Mouse (Mus musculus) C2C12 (cell line): Measurements from ENCODE around the gene Tldc1. TPM values are rescaled to one million over a fixed set of nuclear protein-coding genes. Genes with fewer than 3 reads are reported as not detected.
A peak's percentile ranks its signal among the peaks of the same experiment; 100 is the strongest.

Source experiments
- H3K27me3 ChIP-seq: one replicate; pipeline ENCODE4 v1.6.1; 2011; ENCODE audit not compliant: control insufficient read depth, insufficient read depth, insufficient read length
- H3K36me3 ChIP-seq: one replicate; pipeline ENCODE4 v1.6.1; 2011; ENCODE audit not compliant: control insufficient read depth, insufficient read depth
- H3K4me3 ChIP-seq: one replicate; pipeline ENCODE4 v1.5.1; 2011; ENCODE audit warnings: mild to moderate bottlenecking, control low read depth; ENCODE audit not compliant: poor library complexity, insufficient read depth, severe bottlenecking
- H3K79me2 ChIP-seq: one replicate; pipeline ENCODE4 v1.6.1; 2011; ENCODE audit not compliant: control insufficient read depth, insufficient read depth
- H3K79me3 ChIP-seq: one replicate; pipeline ENCODE4 v1.6.1; 2011; ENCODE audit warnings: low read depth, control low read depth
- H3ac ChIP-seq: one replicate; pipeline ENCODE3; 2011; ENCODE audit warnings: low read depth; ENCODE audit not compliant: control insufficient read depth, insufficient read length
- CEBPB ChIP-seq: IDR thresholded peaks from one replicate; pipeline ENCODE4 v1.6.1; 2011; ENCODE audit warnings: low read depth, mild to moderate bottlenecking, control low read depth, moderate library complexity
- CTCF ChIP-seq: IDR thresholded peaks from one replicate; pipeline ENCODE4 v1.5.1; 2011; ENCODE audit not compliant: control insufficient read depth, insufficient read depth, insufficient read length
- FOSL1 ChIP-seq: IDR thresholded peaks from one replicate; pipeline ENCODE4 v1.8.0; 2011; ENCODE audit warnings: mild to moderate bottlenecking, low read length; ENCODE audit not compliant: poor library complexity, insufficient read depth, severe bottlenecking
- MAX ChIP-seq: IDR thresholded peaks from one replicate; pipeline ENCODE4 v1.6.1; 2011; ENCODE audit warnings: mild to moderate bottlenecking, control low read depth
- MYOD1 ChIP-seq: IDR thresholded peaks from one replicate; pipeline ENCODE4 v1.6.1; 2011; ENCODE audit warnings: low read depth; ENCODE audit not compliant: control insufficient read depth, insufficient read length
- MYOG ChIP-seq: IDR thresholded peaks from one replicate; pipeline ENCODE4 v1.6.1; 2011; ENCODE audit not compliant: control insufficient read depth, insufficient read length; ENCODE audit errors: extremely low read depth
- USF1 ChIP-seq: IDR thresholded peaks from one replicate; pipeline ENCODE4 v1.6.1; 2011; ENCODE audit warnings: low read depth, mild to moderate bottlenecking, control low read depth, moderate library complexity
- polyA plus RNA-seq: library from polyadenylated mRNA; unstranded; fragments of >200 nt; fragmentation: generic; extraction: Trizol; gene quantifications from one replicate; pipeline ENCODE4 v1.2.1, GENCODE M21; 2012; ENCODE audit warnings: missing spikeins

The Tldc1 gene
- polyA plus RNA-seq, 1 experiment = 6.6 TPM

GRCm38 (mm10) chr8:119756147-119756461, 22.1 kb downstream of the Tldc1 start:
- Histone ChIP-seq H3K4me3 (no peak overlapping the region), H3K27me3 (peaks cover 4% of the 10 kb centered on the region)

GRCm38 (mm10) chr8:119755238-119756146, 22.7 kb downstream of the Tldc1 start:
- Histone ChIP-seq H3K36me3 (no peaks in the 10 kb centered on the region), H3K4me3 (no peak overlapping the region), H3K27me3 (peaks cover 4% of the 10 kb centered on the region), H3K79me2 (no peaks in the 10 kb centered on the region), H3ac (no peak overlapping the region), H3K79me3 (no peaks in the 10 kb centered on the region)
- TF ChIP-seq CEBPB (no peak), FOSL1 (no peak), MYOG (no peak), MAX (no peak), USF1 (no peak), CTCF (no peak), MYOD1 (no peak)

More at GRCm38 (mm10) chr8:119756147-119756461, 22.1 kb downstream of the Tldc1 start:
- no peak overlapping the region for H3ac ChIP-seq
- H3K36me3 ChIP-seq = no peaks in the 10 kb centered on the region
- H3K79me3 ChIP-seq = no peaks in the 10 kb centered on the region
- TF ChIP-seq USF1 = no peak
- no peak for TF ChIP-seq CTCF
- no peak for TF ChIP-seq MYOD1
- no peak for TF ChIP-seq MAX
- no peak for TF ChIP-seq FOSL1
- no peak for TF ChIP-seq MYOG
- TF ChIP-seq CEBPB = no peak
- no peaks in the 10 kb centered on the region for H3K79me2 ChIP-seq

GRCm38 (mm10) chr8:119744604-119745003, 33.6 kb downstream of the Tldc1 start:
- Histone ChIP-seq H3ac (peak overlapping the region; percentile 13), H3K79me2 (no peaks in the 10 kb centered on the region), H3K36me3 (no peaks in the 10 kb centered on the region), H3K27me3 (no peaks in the 10 kb centered on the region), H3K4me3 (no peak overlapping the region), H3K79me3 (no peaks in the 10 kb centered on the region)
- no peak for TF ChIP-seq FOSL1
- peak; percentile 35 for TF ChIP-seq MYOD1

- no peaks in the 10 kb centered on the region for H3K27me3 ChIP-seq
- TF ChIP-seq MYOG (no peak), CTCF (peak; percentile 61), MAX (peak; percentile 23), USF1 (no peak), FOSL1 (peak; percentile 50), CEBPB (no peak), MYOD1 (peak; percentile 52)
- no peaks in the 10 kb centered on the region for H3K36me3 ChIP-seq
- H3K79me2 ChIP-seq = no peaks in the 10 kb centered on the region
- no peaks in the 10 kb centered on the region for H3K79me3 ChIP-seq
- peak overlapping the region; percentile 13 for H3ac ChIP-seq
- no peak overlapping the region for H3K4me3 ChIP-seq
Observed at GRCm38 (mm10) chr8:119743291-119744026, 34.8 kb downstream of the Tldc1 start.

GRCm38 (mm10) chr8:119742409-119742808, 35.8 kb downstream of the Tldc1 start:
- no peak overlapping the region for H3ac ChIP-seq
- H3K27me3 ChIP-seq = no peaks in the 10 kb centered on the region
- no peak overlapping the region for H3K4me3 ChIP-seq
- TF ChIP-seq MYOD1 (no peak), CEBPB (no peak), MAX (no peak), USF1 (no peak), CTCF (no peak), FOSL1 (no peak), MYOG (no peak)
- H3K79me3 ChIP-seq = no peaks in the 10 kb centered on the region
- H3K79me2 ChIP-seq = no peaks in the 10 kb centered on the region
- H3K36me3 ChIP-seq = no peaks in the 10 kb centered on the region
